Mouse (Mus musculus): Measurements from ENCODE around the gene Shc3.

Gene Shc3

DNA sequence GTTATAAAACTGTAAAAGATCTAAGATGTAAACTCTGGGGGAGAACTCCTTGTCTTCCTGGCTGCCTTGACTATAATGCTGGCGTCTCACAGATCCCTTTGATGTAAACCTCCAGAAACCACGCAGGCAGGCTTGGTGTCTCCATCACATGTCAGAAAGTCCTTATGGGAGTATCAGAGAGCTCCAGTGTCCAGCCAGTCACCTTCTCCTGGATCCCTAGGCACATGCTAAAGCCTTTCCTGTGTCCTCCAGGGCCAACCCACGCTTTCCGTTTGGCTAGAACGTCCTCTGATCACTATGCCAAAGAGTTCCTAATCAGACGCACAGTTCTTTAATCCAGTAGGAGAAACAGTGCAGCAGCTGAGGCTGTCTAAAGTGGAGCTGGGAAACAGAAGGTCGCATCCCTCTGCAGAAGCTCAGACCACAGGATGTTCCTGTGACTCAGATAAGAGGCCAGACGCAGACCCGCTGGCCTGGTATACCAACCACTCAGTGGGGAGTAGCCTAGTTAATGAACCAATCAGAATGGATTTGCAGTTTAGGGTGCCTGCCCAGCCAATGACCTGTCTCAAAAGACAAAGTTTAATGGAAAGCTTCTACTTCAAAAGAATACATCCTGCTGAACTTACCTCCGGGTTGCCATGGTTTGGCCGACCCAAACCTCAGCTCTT is 88.7 kb downstream of the Shc3 start:
- DNase-seq: no peak

DNA sequence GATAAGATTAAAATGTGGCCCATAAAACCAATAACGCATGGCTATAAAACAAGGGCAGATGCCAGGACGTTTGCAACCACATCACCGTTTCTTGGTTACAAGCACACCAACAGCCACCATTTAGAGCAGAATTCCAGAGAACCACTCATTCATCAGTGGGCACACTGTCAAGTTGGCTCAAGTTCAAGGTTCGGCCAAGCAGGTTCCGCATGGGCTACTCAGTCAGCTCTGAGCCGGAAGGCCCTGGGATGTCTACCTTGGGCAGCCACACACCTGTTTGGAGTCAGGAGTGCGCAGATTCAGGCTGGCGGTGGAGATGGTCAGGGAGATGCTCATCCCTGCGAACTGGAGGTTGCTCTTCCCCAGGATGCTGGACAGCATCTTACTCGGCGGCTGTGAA is 89.4 kb downstream of the Shc3 start:
- DNase-seq: peak; percentile 47 to 49

DNA sequence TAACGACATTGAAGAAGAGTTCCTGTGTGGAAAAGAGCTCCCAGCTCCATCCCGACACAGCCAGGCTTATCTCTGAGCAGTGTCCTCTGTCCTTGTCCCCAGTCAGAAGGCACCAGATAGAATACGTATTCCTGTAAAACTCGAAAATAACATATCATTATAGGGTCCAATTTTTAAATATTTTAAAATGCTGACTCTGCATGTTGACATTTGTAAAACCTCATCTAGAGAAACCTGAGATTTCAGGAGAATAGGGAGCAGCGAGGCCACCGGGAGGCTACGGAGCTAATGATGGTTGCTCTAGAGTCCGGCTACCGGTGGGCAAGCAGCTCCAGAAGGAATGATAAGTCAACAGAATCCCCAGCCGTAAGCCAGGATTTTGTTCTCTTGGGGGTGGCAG is 92.2 kb downstream of the Shc3 start:
- no peak for DNase-seq

DNA sequence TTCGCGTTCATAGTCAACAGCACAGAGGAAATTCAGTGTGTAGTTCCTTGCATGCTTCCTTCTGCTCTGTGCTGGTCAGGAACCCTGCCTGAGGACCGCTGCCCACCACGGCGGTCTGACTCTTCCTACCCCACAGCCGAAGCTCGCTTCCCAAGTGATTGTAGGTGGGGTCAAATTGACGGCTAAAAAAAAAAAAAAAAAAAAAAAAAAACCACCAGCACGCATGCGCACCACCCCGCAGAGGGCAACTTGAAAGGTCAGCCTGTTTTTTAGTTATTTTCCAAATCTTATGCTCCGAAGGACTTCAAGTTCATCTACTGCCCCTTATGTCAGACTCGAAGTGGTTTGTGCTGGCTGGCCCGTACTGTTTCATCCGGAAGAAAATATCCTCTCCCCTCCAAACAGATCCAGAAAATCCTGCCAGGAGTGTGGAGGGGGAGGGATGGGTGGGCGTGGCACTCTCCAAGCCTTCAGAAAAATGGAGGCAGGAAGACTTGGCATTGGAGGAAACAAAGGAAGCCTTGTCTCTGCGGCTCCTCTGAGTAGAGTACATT is 100.4 kb downstream of the Shc3 start:
- no peak for DNase-seq

DNA sequence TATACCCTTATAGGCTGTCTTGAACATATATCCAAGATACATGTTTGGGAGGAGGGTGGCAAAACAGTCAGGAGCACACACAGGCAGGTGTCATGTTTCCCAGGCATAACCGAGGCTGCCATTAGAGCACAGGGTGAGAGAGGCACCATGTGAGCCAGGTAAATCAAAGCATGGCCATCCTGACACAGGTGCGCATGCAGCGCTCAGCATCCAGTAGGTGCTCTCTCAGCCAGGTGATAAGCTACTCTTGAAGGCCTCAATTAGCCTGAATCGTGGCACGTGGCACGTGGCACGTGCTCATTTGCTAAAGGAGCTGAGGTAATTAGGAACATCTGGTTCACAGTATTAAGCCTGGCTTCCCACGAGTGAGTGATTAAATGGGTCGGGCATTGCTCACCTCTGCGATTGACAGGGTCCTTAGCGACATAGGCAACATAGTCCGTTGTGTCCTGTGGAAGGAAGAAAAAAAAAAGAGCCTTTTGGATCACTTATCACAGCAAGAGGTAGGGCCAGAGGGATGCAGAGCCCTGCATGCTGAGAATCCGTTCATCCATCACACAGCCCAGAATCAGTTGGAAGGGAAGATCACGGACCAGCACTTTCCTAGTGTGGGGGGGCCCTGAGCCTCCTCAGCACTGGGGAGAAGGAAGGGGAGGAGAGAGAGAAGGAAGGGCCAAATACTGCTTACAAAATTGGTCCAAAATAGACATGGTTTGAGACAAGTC is 102.9 kb downstream of the Shc3 start:
- DNase-seq: no peak

DNA sequence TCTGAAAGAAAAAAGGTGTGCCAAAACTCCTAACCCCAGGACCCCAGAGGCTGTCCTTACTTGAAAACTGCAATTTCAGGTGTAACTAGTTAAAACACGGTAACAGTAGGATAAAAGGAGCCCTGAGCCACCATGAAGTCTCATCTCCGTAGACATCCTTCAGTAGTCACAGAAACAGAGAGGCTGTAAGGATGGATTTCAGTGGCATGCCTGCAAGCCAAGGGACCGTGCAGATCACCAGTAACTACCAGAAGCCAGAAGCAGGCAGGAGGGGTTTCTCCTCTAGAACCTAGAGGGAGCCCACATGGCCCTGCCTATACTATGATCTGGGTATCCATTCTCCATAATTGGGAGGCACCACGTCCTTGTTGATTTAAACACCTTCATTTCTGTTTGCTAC is 104.9 kb downstream of the Shc3 start:
- no peak for DNase-seq

DNA sequence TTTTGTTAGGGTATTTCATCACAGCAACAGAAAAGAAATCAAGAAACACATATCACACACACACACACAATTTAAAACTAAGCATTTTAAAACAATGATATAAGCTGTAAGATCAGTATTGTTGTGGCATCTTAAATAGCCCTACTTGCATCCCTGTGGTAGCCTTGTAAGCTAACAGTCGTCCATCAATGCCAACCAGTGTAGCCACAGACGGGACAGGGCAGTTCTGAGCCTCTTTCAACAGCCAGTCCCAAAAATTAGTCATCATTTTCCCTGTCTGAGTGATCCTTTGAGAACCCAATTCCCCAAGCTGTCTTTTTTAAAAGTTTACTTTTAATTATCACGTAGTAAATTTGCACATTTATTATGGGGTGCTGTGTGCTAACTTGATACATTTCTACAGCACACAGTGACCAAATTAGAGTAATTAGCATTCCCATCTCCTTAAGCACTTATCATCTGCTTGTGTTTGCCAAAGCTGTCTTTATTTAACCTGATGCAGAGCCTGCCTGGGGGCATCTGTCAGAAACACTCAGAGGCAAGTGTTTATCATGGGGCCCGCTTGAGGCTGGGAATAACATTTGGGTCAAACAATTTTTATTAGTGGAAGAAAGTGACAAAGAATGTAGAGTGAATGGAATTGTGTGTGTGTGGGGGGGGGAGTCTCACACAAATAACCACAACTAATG is 112.9 kb downstream of the Shc3 start:
- DNase-seq: no peak

DNA sequence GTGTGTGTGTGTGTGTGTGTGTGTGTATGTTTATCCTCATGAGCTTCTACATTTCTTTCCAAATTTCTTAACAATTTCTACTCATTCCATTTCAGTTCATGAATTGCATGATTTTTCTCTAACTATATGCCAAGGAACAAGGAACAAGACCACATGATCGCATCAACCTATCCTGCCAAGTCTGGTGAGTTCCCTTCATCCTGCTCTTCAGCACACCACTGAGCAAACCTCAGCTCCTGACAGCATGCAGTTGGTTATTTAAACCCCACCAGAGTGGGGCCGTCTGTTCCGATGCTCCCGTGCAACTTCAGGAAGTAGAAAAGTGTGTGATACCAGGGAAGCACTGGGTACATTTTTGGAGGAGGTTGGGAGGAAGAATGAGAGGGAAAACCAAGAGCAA is 122.7 kb downstream of the Shc3 start:
- DNase-seq: no peak

DNA sequence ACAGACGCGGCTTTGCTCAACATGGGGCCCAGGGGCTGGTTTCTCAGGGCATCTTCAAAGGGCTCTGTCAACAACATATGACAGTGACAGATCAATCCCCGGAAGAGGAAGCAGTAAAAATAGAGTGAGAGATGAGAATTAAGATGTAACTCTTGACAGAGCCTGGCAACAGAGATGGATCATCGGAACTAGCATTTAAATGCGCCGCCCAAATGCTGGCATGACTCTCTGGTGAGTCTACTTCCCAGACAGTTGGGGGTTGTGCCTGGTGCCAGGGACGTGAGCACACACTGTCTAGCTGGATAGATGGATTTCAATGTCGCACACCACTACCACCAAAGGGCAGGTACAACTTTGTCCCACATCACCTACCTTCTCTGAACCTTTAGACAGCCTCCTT is 126.3 kb downstream of the Shc3 start:
- DNase-seq: no peak

DNA sequence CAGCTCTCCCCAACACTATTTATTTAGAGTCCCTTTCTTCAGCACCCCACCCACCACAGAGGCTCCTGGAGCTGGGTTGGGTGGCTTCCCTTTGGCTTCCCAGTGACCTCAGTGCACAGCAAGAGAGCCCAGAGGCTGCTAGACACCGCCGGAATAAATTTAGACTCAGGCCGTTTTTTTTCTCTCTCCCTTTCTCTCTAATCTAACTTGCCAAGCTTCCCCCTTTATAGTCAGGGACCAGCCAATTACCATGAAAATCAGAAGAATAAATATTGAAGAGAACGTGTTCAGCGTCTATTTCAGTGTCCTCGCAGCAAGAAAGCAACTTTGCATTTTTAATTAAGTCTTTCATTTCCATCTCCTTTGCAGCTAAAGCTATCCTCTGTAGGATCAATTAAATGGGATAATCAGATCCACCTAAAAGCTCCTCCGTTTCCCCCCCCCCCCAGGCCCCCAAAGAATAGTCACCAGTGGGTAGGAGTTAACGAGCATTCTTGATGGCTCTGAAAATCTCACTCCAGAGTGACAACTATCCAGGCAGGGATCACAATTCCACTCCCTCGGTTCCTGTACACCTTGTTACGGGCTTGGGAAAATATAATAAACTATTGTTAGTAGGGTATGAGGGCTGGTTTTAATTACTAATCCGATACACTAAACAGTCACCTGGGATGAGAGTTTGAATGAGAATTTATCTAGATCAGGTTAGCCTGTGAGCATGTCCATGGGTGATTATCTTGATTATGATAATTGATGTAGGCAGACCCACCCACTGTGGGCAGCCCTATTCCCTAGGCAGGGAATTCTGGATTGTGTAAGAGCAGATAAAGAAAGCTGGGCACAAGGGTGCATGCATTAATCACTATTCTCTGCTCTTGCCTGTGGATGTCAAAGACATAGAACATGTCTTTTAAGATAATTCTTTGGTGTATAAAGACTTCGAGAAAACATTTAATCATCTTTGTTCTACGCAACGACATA is 131.8 kb downstream of the Shc3 start:
- no peak for DNase-seq

DNA sequence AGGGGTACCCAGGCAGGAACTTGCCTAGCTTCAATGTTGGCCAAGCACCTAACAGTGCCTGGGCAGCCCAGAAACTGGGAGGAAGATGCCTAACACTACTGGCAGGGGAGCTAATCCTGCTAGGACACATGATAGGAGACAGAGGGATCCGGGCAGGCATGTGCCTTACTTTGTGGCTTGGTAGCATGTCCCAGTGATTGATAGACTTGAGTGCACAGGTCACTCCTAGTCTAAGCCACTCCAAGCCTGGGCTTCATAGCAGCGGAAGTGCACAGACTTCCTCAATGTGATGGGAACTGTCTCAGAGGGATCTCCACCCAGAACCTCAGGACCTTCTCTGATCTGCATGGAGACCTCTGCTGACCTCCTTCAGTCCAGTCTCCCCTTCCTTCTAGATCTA is 134.1 kb downstream of the Shc3 start:
- peak in 1 of 2 experiments; percentile 43 for DNase-seq

DNA sequence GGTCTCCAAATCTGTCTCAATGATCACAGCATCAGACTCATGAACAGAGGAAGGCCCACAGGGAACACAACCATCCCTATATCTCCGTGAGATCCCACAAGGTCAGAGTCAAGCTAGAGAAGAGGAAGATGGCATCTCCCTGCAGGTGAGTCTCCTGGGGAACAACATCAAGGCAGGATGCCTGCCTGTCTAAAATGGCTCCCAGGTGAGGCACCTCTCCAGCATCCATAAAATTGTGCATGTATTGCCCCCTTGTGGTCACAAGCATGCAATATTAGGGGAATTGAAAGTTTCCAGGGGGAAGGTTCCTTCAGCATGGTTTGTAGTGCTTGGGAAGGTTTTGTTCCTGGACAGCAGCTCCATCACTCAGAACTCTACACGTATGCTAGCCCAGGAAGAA is 134.8 kb downstream of the Shc3 start:
- DNase-seq: peak in 1 of 2 experiments; percentile 25

DNA sequence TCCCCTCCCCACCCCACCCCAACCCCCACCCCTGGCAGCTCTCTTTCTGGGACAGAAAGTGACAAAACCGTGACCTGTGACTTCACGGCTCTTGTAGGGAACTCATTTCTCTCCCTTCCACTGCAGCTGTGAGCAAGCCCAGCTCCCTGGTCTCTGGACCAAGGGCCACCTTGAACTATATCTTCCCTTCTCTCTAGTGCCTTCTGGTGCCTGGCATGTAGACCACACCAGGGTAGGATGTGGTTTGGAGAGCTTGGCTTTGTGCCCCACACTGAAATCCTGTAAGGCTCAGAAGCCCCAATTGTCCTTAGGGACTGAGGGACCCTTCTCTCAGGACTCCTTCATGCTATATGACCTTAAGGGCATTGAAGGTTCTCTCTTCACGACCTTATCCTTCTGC is 135.8 kb downstream of the Shc3 start:
- DNase-seq: no peak

DNA sequence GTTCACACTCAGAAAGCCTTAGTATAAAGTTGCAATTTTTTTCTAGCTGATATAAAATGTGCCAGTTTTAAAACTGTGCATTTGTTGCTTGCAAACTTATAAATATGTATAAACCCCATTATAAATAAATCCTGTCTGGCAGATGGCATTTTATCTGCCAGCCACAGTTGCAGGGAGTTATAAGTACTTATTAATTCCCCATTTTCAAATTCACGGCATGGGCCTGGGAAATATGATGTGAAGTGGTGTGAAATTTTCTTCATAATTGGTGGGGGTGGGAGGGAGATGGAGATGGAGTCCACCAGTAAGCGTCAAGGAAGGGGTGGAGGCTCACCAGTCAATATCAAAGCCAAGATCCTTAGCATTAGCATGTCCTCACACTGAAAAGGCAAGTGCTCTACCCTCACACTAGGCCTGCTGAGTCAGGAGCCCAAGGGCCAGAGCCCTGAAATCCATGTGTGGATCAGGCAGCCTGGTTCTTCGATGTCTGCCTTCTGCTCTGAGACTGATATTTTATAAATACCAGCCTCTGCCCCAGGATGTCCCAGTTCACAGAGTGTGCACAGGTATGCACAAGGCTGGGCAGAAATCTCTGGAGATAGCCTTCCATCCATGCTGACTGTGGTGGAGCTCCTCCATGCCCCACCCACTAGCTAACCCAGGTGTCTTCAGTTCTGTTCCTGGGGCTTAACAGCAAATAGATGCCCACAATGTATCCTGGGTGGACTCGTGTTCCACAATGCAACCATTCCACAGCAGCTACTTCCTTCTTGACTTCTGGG is 143.4 kb downstream of the Shc3 start:
- DNase-seq: no peak

DNA sequence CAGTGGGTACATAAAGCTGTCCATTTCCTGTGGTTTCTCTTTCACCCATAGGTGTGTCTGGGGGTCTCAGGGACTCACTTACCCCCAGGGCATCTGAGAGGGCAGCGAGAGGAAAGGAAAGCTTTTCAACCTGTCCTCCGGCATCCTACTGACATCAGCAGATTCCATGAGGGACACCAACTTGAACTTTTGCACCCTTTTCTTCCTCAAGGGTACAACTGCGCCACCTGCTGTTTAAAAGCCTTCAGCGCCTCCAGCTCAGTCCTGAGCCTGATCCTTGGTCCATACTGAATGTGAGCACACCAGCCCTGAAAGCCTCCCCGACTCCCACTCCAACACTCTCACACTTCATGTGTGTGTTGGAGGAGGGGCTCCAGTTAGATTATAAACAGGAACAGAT is 144.6 kb downstream of the Shc3 start:
- peak; percentile 89 for DNase-seq

DNA sequence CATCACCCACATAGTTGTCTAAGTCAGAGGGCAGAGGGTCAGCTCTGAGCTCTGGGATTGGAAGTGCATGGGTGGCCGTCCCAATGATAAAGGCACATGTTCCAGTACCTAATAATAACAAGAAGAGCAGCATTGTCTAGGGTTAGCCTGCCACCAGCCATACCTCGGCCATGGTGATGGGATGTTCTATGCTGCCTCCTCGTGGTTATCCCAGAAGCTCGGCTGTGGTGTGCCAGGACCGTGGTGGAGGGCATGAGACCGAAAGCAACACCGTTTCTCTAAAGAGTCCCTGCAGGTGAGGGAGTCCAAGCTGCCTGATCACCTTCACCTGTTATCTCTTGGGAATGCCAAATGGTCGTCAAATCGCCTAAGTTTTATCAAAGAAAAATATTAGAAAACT is 145.6 kb downstream of the Shc3 start:
- no peak for DNase-seq

DNA sequence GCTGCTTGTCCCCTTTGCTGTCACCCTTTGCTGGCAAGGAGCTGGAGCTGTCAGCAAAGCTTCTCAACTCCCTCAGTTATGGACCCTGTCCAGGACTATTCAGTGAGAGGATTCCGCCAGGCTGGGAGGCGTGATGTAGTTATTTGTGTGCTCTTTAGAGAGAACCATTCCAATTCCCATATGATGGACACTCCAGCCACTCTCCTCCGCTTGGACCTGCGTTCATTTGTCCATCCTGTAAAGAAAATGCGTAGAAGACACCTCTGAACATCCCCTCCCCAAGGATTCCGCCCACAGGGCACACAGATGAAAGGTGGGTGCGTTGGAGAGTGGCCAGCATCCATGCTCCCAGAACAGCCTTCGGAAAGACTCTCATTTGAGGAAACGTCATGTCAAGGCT is 148.4 kb downstream of the Shc3 start:
- DNase-seq: no peak

DNA sequence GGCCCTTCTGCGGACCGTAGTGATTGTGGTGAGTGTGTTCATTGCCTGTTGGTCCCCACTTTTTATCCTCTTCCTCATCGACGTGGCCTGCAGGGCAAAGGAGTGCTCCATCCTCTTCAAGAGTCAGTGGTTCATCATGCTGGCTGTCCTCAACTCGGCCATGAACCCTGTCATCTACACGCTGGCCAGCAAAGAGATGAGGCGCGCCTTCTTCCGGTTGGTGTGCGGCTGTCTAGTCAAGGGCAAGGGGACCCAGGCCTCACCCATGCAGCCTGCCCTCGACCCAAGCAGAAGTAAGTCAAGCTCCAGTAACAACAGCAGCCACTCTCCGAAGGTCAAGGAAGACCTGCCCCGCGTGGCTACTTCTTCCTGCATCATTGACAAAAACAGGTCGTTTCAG is 149.7 kb downstream of the Shc3 start:
- no peak for DNase-seq

DNA sequence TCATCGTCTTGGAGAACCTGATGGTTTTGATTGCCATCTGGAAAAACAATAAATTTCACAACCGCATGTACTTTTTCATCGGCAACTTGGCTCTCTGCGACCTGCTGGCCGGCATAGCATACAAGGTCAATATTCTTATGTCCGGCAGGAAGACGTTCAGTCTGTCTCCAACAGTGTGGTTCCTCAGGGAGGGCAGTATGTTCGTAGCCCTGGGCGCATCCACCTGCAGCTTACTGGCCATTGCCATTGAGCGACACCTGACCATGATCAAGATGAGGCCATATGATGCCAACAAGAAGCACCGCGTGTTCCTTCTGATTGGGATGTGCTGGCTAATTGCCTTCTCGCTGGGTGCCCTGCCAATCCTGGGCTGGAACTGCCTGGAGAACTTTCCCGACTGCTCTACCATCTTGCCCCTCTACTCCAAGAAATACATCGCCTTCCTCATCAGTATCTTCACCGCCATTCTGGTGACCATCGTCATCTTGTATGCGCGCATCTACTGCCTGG is 150.2 kb downstream of the Shc3 start:
- no peak for DNase-seq

DNA sequence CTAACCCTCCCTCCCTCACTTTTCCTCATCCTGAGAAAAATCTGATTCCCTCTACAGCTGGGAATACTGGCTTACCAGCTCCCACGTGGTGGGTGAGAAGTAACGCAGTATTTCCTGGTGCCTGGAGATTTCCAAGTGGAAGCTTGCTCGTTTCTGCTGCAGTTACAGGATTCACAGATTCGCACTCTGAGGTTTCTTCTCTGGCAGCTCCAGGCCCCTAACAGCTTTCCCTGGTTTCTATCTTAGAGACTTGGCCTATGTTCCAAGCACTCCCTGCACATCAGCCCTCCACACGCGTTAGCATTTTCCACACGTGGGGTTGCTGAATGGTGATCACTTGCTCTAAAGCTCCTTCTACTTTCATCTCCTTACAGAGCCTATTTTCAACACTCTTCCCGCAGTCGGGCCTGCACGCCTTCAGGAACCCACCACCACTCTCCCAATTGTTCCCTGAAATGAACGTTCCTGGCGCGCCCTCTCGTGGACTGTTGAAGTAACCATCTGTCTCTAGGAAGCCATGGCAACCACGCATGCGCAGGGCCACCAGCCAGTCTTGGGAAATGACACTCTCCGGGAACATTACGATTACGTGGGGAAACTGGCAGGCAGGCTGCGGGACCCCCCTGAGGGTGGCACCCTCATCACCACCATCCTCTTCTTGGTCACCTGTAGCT is 150.8 kb downstream of the Shc3 start:
- DNase-seq: peak; percentile 98

DNA sequence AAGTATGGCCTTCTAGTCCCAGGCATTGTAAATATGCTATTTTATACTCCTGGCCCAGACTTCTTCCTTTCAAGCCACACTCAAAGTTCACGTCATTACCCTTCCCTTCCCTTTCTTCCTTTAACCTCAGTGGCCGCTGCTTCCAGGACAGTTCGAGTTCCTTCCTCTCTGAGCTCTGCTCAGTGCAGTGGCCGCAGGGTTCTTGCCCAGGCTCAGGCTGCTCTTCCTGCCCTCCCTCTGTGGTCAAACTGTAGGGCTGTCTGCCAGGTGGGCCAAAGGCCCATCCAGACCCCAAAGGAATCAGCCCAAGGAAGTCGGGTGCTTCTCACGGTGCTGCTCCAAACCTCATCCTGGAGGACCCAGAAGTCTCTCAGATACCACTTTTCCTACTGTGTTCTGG is 151.4 kb downstream of the Shc3 start:
- DNase-seq: peak; percentile 46 to 54

Measured in kidney, postnatal 4 days (tissue).